Mouse (Mus musculus): ENCODE measurements at regions not wholly inside any gene's neighbourhood (a gene's known extent, or its start where the extent isn't known, plus 50 kb on each side); places are given as distances from the start of the nearest gene placed in this dataset.

DNA sequence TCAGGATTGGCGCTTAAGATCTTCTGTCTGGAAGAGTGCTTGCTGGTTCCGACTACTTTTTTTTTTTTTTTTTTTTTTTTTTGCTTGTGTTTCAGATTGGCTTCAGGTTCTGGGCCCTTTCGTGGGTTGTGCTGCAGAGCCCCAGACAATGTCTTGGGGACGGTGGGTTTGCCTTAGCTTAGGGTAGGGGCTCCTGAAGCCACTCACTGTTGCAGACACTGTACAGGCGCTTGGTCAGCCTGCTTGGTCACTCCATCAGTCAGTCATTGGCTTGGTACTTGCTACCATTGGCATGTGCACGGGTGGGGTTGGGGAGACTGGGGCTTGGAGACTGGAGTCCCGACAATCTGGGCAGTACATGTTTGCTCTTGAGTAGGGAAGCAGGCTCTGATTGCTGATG is 91.5 kb upstream of the Ccnd1 start:
- TF ChIP-seq E2F4 (IDR thresholded peaks at IDR 0.05; ENCODE audit: borderline replicate concordance, low read depth, low read length) = no peak
- no peak for TF ChIP-seq CHD1 (IDR thresholded peaks at IDR 0.05; ENCODE audit: low read depth, low read length)
- no peak for TF ChIP-seq CTCF (IDR thresholded peaks at IDR 0.05 in 2 of 3, conservative IDR thresholded peaks at IDR 0.05 in 1 of 3; ENCODE audit: control insufficient read depth in 1 of 3, insufficient read depth in 1 of 3, low read depth in 2 of 3, low read length in 3 of 3, poor library complexity in 1 of 3, severe bottlenecking in 1 of 3)
- no peak for TF ChIP-seq GABPA (IDR thresholded peaks at IDR 0.05; ENCODE audit: low read depth, low read length)
- no peak for TF ChIP-seq EP300 (IDR thresholded peaks at IDR 0.05; ENCODE audit: low read depth in 1 of 2, low read length in 2 of 2)
- TF ChIP-seq TAL1 (IDR thresholded peaks at IDR 0.05; ENCODE audit: low read length) = no peak
- no peak for TF ChIP-seq ZKSCAN1 (IDR thresholded peaks at IDR 0.05; ENCODE audit: low read depth, low read length)
- no peak for TF ChIP-seq CHD2 (IDR thresholded peaks at IDR 0.05; ENCODE audit: low read length)
